Comparison of ENCODE assay signal across 8 mouse cellular contexts in genomic region chr11:107255185-107255584, GRCm38 (mm10).
DNase-seq lines count a peak whose midpoint lies in the region; ATAC-seq and TF ChIP-seq lines count a peak whose summit lies in the region.

No protein-coding gene starts in this region.

- TF ChIP-seq CTCF in bone marrow, adult 2 months (IDR thresholded peaks at IDR 0.05; ENCODE audit: control insufficient read depth, insufficient read depth, low read length) = peak; percentile 44

- H3K4me1 ChIP-seq in bone marrow, adult 2 months (ENCODE audit: control insufficient read depth, insufficient read depth, low read length) = peaks cover 2% of the 10 kb centered on the region; the same call in 1 of the 2 replicates
- H3K4me1 ChIP-seq in kidney, embryonic 15.5 days = 0 out of 2 replicates have a peak, but pooled peaks cover 3% of the 10 kb centered on the region
- H3K4me1 ChIP-seq in hindbrain, embryonic 16.5 days (ENCODE audit: control insufficient read depth, insufficient read depth, low read depth, low read length) = no peaks in the 10 kb centered on the region

- no peak overlapping the region for H3K4me3 ChIP-seq in bone marrow, adult 2 months (replicated peaks; ENCODE audit: control insufficient read depth, low read depth, low read length)
- no peak overlapping the region for H3K4me3 ChIP-seq in kidney, embryonic 15.5 days (replicated peaks)
- H3K4me3 ChIP-seq in hindbrain, embryonic 16.5 days (ENCODE audit: low read length) = no peak overlapping the region

- intact Hi-C loops in gastrocnemius, postnatal 14 days (cut with DNase I; ENCODE audit: low total_unique reads) = no loop called here

- H3K9ac ChIP-seq in kidney, embryonic 15.5 days = no peak overlapping the region
- no peak overlapping the region for H3K9ac ChIP-seq in hindbrain, embryonic 16.5 days (ENCODE audit: low read depth, low read length)

- no peak for TF ChIP-seq POLR2A in bone marrow, adult 2 months (IDR thresholded peaks at IDR 0.05; ENCODE audit: borderline replicate concordance, control insufficient read depth, low read depth, low read length)

- peaks cover 15% of the 10 kb centered on the region for H3K36me3 ChIP-seq in kidney, embryonic 15.5 days
- no peaks in the 10 kb centered on the region; the same call in 1 of the 2 replicates for H3K36me3 ChIP-seq in hindbrain, embryonic 16.5 days (ENCODE audit: control insufficient read depth, insufficient read depth, low read length)

- 0 out of 2 replicates have a peak, but pooled peaks have one; percentile 33 for ATAC-seq in kidney, embryonic 15.5 days (replicated peaks; ENCODE audit: low FRiP score)
- ATAC-seq in hindbrain, embryonic 16.5 days = no peak

- no peaks in the 10 kb centered on the region for H3K9me3 ChIP-seq in kidney, embryonic 15.5 days (replicated peaks)
- H3K9me3 ChIP-seq in hindbrain, embryonic 16.5 days (ENCODE audit: control insufficient read depth, low read length) = no peaks in the 10 kb centered on the region

- no peak overlapping the region for H3K27ac ChIP-seq in bone marrow, adult 2 months (ENCODE audit: control insufficient read depth, insufficient read depth, low read depth, low read length, poor library complexity)
- H3K27ac ChIP-seq in kidney, embryonic 15.5 days = no peak overlapping the region
- H3K27ac ChIP-seq in hindbrain, embryonic 16.5 days (ENCODE audit: low read depth, low read length) = no peak overlapping the region

- WGBS in bone marrow, adult 2 months = 87% methylated on average over 11 of the region's 11 CpGs
- WGBS in kidney, embryonic 15.5 days = 79% methylated on average over 11 of the region's 11 CpGs
- WGBS in hindbrain, embryonic 16.5 days = 81% methylated on average over 11 of the region's 11 CpGs

- no peak overlapping the region for H3K4me2 ChIP-seq in kidney, embryonic 15.5 days
- no peak overlapping the region for H3K4me2 ChIP-seq in hindbrain, embryonic 16.5 days (ENCODE audit: low read length)

- DNase-seq in gastrocnemius, postnatal 14 days = peak; percentile 35
- no peak for DNase-seq in gastrocnemius, postnatal 25 days
- peak; percentile 21 for DNase-seq in CD4-positive helper T cell, adult 2 months (ENCODE audit: low read depth, low spot score)
- DNase-seq in spleen, postnatal 4 days (ENCODE audit: low spot score in 2 of 2) = peak; percentile 32 to 70
- no peak for DNase-seq in MN1 (ENCODE audit: low spot score)

- no peaks in the 10 kb centered on the region for H3K27me3 ChIP-seq in kidney, embryonic 15.5 days
- H3K27me3 ChIP-seq in hindbrain, embryonic 16.5 days (replicated peaks; ENCODE audit: control insufficient read depth, insufficient read depth, low read length) = no peaks in the 10 kb centered on the region

Comparison
In these comparisons a context has a peak if more than half of its experiments do, and no peak if none do; other contexts are left out.
1. DNase-seq: peak in gastrocnemius, postnatal 14 days (single experiment), CD4-positive helper T cell, adult 2 months (single experiment) and spleen, postnatal 4 days (2 of 2); none in gastrocnemius, postnatal 25 days (single experiment) and MN1 (single experiment).